Comparison of ENCODE assay signal across 8 mouse cellular contexts in genomic region chr5:3344081-3344631, GRCm38 (mm10). TPM values are rescaled to one million over a fixed set of nuclear protein-coding genes. Genes with fewer than 3 reads are reported as not detected.
A peak's percentile ranks its signal among the peaks of the same experiment; 100 is the strongest.
DNase-seq lines count a peak whose midpoint lies in the region; ATAC-seq and TF ChIP-seq lines count a peak whose summit lies in the region.

No protein-coding gene starts in this region.

- H3K27me3 ChIP-seq in hindbrain, embryonic 15.5 days = peaks cover 21% of the 10 kb centered on the region

- peak; percentile 72 for TF ChIP-seq CTCF in left cerebral cortex, adult 2 months (IDR thresholded peaks at IDR 0.05)

- intact Hi-C loops in left cerebral cortex, adult 2 months (cut with DNase I) = loop anchor here (1.0 to 10.0 kb wide), 2 partner anchors 172 to 201 kb away; partner anchors contain the start of gene Fam133b

- peak overlapping the region; percentile 98 for H3K4me2 ChIP-seq in hindbrain, embryonic 15.5 days

- H3K79me2 ChIP-seq in macrophage (ENCODE audit: inconsistent target) = peaks cover 66% of the 10 kb centered on the region

- peak; percentile 79 for DNase-seq in T-cell, adult 2 months (ENCODE audit: low spot score)
- peak; percentile 76 to 86 for DNase-seq in cerebellum, postnatal 25 days
- DNase-seq in gastrocnemius, adult 18-20 months (ENCODE audit: low spot score) = peak; percentile 56
- DNase-seq in left cerebral cortex, adult 2 months (ENCODE audit: extremely low spot score in 1 of 2, low spot score in 2 of 2) = peak; percentile 75 to 77
- peak; percentile 61 for DNase-seq in retina, postnatal 7 days (ENCODE audit: low read depth, low spot score)
- DNase-seq in urinary bladder, adult 18-20 months (ENCODE audit: low spot score in 2 of 2) = peak; percentile 76 to 87

- no peaks in the 10 kb centered on the region for H3K9me3 ChIP-seq in hindbrain, embryonic 15.5 days

- peak; percentile 71 for ATAC-seq in hindbrain, embryonic 15.5 days (ENCODE audit: low FRiP score, low read depth)

- peaks cover 36% of the 10 kb centered on the region for H3K4me1 ChIP-seq in hindbrain, embryonic 15.5 days (replicated peaks)

- H3K36me3 ChIP-seq in hindbrain, embryonic 15.5 days = no peaks in the 10 kb centered on the region
- H3K36me3 ChIP-seq in macrophage (ENCODE audit: inconsistent target) = peaks cover 6% of the 10 kb centered on the region; the same call in 1 of the 2 replicates

- peak overlapping the region; percentile 74 for H3K27ac ChIP-seq in hindbrain, embryonic 15.5 days (replicated peaks)
- H3K27ac ChIP-seq in left cerebral cortex, adult 2 months = peak overlapping the region; percentile 4; the same call in 1 of the 2 replicates
- H3K27ac ChIP-seq in macrophage = peak overlapping the region; percentile 86

- peak overlapping the region; percentile 48 for H3K9ac ChIP-seq in hindbrain, embryonic 15.5 days

- WGBS in hindbrain, embryonic 15.5 days = under 1% methylated on average over 57 of the region's 58 CpGs
- WGBS in macrophage (ENCODE audit: missing documents) = 1% methylated on average over 54 of the region's 58 CpGs

- H3K4me3 ChIP-seq in hindbrain, embryonic 15.5 days = peak overlapping the region; percentile 62
- peak overlapping the region; percentile 51 for H3K4me3 ChIP-seq in left cerebral cortex, adult 2 months
- H3K4me3 ChIP-seq in macrophage (ENCODE audit: inconsistent target) = peak overlapping the region; percentile 82

RNA-seq across cellular contexts. Expression of gene Cdk6, which starts 2.9 kb away (rescaled TPM):
- 1 to 10 TPM in 1 of 2 experiments, under 1 TPM in 1; 0.73 to 1.1 TPM for total RNA-seq in gastrocnemius, adult 18-20 months (2021)
- polyA plus RNA-seq in hindbrain, embryonic 15.5 days (2015; fragmentation: Nextera tagmentation; extraction: Ambion mirVana) = 12.0 and 18.3 TPM in 2 replicates
- 1 to 10 TPM; 4.2 to 6.8 TPM for total RNA-seq in left cerebral cortex, adult 2 months (2021)
- total RNA-seq in macrophage (2018; cell fraction: chromatin; rRNA removed) = 1,000 to 10,000 TPM in 1 of 26 experiments, 100 to 1,000 TPM in 24, 10 to 100 TPM in 1; 90.3 to 1,159 (median 221) TPM
- 100 to 1,000 TPM in 1 of 26 experiments, 10 to 100 TPM in 25; 36.6 to 113 (median 61.9) TPM for total RNA-seq in macrophage (2018; cell fraction: cytosol; rRNA removed)
- total RNA-seq in macrophage (2018; cell fraction: nucleus; rRNA removed) = 100 to 1,000 TPM in 24 of 26 experiments, 10 to 100 TPM in 2; 91.9 to 814 (median 168) TPM
- 15.0 to 53.3 TPM (median 24.2 TPM) in 3 replicates for polyA plus RNA-seq in macrophage (2018)

Comparison
In these comparisons a context has a peak if more than half of its experiments do, and no peak if none do; other contexts are left out.
1. Peak in every context shown above with its lines: DNase-seq, ATAC-seq, H3K4me3 ChIP-seq and H3K27ac ChIP-seq.
2. H3K27ac ChIP-seq: peak in every context shown above with its lines; median percentile 86 in macrophage; 74 in hindbrain, embryonic 15.5 days; 4 in left cerebral cortex, adult 2 months.